Mouse (Mus musculus) left cerebral cortex, adult 18-20 months (tissue): ENCODE measurements around the gene Tlr5. TPM values are rescaled to one million over a fixed set of nuclear protein-coding genes. Genes with fewer than 3 reads are reported as not detected.

Experiments used
- DNase-seq, 2 experiments: peaks; one replicate each; pipeline ENCODE4 v3.0.0; 2021 to 2022; ENCODE audit warnings: low spot score in 2 of 2, mixed read lengths in 1 of 2
- total RNA-seq, 2 experiments: library from RNA; stranded (reverse); gene quantifications; 2 replicates each; pipeline ENCODE4 v1.2.3; 2021

Tlr5 gene
- total RNA-seq, 2 experiments from 2014 or later: 0.28 to 0.30 TPM

- no peak for DNase-seq
These were observed 1.4 kb upstream of the Tlr5 start for GRCm38 (mm10) chr1:182953165-182953564.

DNA sequence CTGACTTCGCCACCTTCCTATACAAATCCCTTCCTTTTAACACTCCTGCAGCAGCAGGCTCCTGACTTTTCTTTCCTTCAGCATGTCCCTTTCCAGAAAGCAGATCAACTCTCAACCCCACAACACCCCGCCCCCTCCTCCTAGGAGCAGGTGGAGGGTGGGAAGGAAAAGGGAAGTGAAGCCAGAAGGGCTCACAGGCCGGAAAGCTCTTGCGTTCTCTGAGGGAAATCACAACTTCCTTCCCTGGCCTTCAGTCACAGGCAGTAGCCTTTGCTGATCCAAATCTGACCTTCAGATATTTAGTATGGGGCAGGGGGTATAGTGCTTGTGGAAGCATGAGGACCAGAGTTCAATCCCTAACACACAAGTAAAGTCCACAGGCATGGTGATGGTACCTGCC, 921 bp upstream of the Tlr5 start:
- no peak for DNase-seq

GRCm38 (mm10) chr1:182955047-182955620, 546 bp downstream of the Tlr5 start:
- DNase-seq: no peak

DNA sequence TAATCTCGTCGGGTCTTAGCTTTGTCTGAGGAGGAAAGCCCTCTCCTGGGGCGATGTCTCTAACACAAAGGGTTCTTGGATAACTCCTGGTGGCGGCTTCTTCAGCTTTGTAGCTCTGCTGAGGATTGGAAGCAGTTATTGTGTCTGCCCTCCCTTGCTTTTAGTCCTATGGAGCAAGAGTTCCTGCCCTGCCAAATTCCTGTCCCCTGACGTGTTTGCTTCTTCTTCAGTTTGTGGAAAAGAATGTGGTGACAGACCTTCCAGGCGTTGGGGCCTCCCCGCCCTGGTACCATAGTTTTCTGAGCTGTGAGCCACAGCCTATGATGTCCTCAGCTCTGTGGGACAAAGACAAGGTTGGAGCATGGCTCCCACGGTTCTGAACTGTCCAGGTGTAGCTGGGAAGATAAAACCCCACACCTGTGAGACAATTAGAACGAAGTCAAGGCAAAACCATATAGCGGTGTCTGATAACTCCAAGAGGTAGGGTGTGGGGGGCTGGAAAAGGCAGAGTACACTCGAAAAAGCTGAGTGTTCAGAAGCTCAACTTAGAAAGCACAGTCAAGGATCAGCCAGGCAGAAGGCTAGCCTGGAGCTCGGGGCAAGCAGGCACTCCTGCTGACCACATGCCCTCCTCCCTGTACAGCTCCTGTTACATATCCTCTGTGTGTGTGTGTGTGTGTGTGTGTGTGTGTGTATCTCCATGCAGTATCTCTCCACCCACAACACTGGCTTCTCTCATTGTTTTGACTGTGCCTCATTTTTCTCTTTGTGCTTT, 1.8 kb downstream of the Tlr5 start:
- no peak for DNase-seq

- no peak for DNase-seq
These were observed 2.6 kb downstream of the Tlr5 start for GRCm38 (mm10) chr1:182957001-182957757.

DNA sequence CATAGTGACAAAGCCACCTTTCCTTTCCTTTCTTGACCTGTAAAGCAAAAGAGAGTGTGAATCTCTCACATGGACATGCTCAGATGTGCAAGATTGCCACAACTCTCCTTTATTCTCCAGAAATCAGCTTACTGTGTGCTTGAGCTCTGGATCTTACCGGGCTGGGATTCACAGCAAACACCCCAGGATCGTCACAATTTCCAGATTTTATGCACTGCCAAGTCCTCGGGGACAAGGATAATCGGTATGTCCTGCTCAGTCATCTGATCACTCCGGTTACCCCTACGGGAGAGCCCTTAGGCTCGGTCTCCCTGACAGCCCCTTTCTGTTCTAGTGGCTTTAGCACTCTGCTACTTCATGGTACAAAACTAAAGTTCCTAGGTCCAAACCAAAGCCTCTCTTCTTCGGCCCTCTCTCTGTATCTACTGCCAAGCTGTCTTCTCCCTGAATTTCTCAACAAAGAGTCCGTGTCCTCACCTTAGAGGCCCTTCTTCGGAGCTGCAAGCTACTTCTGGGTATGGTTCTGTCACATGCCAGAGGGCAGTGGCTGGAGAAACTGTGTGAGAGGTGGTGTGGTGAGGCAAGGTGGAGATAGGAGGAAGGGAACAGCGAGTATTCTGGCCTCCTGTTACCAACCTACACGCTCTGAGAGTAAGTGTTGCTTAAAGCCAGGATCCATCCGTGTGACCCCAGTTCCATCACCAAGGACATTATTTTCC, 3.4 kb downstream of the Tlr5 start:
- DNase-seq: no peak

GRCm38 (mm10) chr1:182958824-182959223, 4.2 kb downstream of the Tlr5 start:
- no peak for DNase-seq

DNA sequence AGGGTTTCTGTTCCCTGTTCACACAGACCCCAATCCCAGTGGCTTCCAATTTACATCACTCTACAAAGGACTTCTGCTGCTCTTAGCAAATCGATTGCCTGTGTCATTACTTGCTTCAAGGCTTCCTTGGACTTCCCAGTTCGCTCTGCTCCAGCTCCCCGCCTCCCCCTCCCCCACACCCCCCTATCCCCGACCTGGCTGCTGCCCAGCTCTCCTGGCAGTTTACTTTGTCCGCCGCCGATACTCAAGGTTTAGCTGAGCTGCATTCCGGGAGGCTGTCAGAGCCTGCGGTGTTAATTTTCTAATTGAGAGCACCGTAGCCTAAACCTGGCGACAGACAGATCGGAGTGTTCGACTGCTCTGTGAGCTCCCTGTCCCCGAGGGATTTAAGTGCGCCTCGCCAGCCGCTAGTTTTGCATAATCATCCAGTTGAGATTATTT, 4.7 kb downstream of the Tlr5 start:
- DNase-seq: no peak

GRCm38 (mm10) chr1:182959811-182960455, 5.3 kb downstream of the Tlr5 start:
- peak; percentile 87 to 88 for DNase-seq

DNA sequence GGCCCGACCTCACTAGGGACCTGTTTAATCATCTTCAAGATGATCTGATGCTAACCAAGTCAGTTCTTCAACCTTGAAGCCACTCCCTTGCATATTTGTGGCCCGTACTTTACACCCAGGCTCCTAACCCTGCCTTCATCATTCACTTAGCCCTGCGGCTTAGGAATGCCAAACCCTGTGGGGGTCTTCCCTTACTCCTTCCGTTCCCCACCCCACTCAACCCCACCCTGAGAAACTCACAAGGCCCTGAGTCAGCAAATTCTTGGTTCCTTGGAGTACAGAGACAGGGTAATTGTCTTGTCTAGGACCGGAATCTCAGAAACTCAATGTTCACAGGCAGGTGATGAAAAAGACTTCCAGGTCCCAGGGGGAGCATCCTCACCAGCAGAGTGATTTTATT, 6.5 kb downstream of the Tlr5 start:
- DNase-seq: no peak

- no peak for DNase-seq
These were observed 8.7 kb downstream of the Tlr5 start for GRCm38 (mm10) chr1:182963329-182963728.

DNA sequence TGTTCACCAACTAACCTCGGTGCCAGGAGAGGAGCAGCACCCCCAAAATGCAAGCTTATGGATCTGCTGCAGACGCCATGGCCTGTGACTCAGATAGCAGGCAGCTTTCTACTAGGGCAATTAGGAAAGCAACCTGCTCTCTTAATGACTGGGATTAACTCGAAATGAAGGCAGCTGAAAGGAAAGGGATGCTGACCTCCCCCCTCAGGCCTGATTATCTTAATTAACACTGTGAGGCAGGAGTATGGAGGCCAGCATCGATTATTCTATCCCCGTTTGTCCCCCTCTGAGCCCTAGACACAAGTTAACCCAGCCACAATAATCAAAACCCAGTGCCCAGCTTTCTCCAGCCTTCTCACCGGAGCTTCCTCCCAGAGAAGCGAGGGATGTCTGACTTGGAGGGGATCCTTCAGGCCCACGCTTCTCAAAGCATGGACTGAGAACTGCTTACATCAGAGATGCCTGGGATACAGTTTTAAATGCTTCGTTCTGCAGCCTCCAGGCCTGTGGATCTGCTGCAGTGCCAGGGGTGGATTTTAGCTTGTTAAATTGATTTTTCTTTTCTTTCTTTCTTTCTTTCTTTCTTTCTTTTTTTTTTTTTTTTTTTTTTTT, 10.4 kb downstream of the Tlr5 start:
- DNase-seq: peak in 1 of 2 experiments; percentile 31

DNA sequence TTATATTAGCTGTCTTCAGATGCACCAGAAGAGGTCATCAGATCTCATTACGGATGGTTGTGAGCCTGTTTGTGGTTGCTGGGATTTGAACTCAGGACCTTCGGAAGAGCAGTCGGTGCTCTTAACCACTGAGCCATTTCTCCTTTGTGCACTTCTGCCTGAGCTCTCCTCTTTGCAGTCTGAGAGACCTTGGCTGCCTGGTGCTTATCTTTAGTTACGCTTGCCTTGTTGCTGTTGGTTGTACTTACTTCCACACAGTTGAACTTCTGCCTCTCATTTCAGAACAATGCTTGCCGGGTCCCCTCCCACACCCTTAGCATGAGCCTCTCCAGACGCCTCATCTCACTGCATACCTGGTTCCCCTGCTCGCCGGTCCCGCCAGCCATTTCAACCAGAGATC, 14.1 kb downstream of the Tlr5 start:
- no peak for DNase-seq

DNA sequence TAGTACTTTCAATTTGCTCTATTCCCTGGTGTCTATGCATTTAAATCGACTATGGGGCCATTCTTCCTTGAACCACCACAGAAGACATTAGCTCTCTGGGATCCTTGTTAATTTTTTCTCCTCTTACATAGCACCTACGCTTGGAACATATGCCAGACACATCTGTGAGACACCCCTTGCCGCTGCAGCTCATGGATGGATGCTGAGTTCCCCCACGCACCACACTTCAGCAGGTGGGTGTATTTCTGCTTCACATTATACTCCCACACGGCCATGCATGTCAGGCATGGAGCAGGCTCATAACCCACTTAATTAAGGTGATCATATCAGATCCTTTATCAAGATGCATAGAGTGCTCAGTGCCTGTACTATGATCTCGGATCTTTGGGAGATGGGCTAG, 17.7 kb downstream of the Tlr5 start:
- peak in 1 of 2 experiments; percentile 37 for DNase-seq

DNA sequence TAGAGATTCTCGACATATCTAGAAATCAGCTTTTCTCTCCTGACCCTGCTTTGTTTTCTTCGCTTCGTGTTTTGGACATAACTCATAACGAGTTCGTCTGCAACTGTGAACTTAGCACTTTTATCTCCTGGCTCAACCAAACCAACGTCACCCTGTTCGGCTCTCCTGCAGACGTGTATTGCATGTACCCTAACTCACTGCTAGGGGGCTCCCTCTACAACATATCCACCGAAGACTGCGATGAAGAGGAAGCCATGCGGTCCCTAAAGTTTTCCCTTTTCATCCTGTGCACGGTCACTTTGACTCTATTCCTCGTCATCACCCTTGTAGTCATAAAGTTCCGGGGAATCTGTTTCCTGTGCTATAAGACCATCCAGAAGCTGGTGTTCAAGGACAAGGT, 20.2 kb downstream of the Tlr5 start:
- no peak for DNase-seq

DNA sequence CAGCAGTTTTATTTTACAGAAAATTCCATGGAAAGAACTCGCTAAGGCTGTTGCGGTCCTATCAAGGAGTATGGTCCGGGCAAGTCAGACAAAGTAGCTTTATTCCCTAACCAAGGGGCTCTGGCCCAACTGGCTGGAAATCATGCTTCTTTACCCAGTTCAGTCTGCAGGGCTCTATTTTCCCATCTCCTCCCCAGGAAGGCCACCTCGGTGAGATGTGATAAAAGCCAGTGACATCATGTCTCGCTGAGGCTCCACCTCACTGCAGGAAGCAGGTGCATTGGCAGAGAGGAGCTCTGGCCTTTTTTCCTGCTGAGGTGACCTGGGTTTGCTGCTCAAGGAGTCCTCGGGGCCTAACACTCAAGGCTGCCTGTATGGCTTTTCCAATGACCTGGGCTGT, 26.1 kb downstream of the Tlr5 start:
- no peak for DNase-seq

GRCm38 (mm10) chr1:182982995-182983394, 28.4 kb downstream of the Tlr5 start:
- peak; percentile 88 to 92 for DNase-seq

GRCm38 (mm10) chr1:182983496-182984127, 29.0 kb downstream of the Tlr5 start:
- no peak for DNase-seq

DNA sequence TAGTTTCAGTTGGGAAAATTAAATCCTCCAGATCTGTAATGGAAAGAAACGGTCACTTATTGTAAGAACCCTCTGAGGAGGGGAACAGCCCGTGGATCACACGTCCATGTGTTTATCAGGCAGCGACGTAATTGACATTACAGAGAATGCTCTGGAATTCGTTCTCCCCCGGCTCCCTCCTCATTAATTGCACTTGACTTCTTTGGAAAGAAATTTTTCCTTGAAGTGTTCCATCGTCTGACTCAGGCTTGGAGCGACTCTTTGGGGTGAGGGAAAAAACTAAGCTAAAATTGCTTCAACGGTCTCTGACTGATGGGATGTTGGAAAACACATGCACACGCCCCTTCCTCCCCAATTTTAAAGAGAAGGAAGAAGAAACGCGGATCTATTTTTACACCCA, 31.7 kb downstream of the Tlr5 start:
- no peak for DNase-seq

DNA sequence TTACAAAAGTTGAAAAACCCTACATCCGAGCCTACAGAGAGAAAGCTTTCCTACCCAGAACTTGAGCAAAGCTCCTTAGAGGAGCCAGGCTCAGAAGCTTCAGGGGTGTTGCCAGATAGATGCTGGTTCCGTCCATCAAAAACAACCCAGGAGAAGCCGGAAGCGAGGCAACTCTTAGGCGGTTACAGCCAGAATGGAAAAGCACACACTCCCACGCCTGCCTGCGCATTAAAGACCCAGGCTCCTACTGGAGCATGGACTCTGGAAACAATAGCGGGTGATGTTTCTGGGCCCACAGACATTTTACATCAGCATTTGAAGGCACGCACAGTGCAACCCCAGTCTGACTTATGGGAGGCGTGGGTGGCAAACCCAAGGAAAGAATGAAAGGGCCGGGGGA, 32.2 kb downstream of the Tlr5 start:
- no peak for DNase-seq
